Mouse (Mus musculus): ENCODE results near the gene Smg6. TPM values are rescaled to one million over a fixed set of nuclear protein-coding genes. Genes with fewer than 3 reads are reported as not detected.

Smg6 gene
- polyA plus RNA-seq, 1 experiment: 18.7 TPM

DNA sequence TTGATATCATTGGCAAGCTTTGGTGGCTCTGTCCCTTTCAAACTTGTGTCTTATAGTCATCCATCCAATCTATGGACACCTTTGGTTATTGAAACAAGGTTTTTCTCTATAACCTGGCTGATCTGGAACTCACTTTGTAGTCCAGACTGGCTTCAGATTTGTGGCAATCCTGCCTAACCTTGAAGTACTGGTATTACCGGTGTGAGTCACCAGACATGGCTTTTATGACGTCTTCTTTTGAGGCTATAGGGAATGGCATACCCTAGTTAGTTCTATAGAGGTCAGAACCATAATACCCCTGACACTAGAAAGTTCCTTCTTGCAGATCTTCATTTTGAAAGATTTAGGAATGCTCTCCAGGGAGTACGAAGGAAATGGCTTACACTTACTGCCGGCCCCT lies 120.2 kb downstream of the Smg6 start:
- H3K27me3 ChIP-seq (ENCODE audit: control insufficient read depth, insufficient read depth, low read length): no peaks in the 10 kb centered on the region
- H3K4me3 ChIP-seq (ENCODE audit: low read depth, low read length): no peak overlapping the region
- TF ChIP-seq CTCF (IDR thresholded peaks at IDR 0.05; ENCODE audit: extremely low read depth, insufficient read length, insufficient replicate concordance, low read depth, low read length) (no peak), POLR2A (IDR thresholded peaks at IDR 0.05; ENCODE audit: low read depth, low read length) (no peak)
- peaks cover 16% of the 10 kb centered on the region for H3K4me1 ChIP-seq (ENCODE audit: control insufficient read depth, insufficient read depth, insufficient read length, low read length)
- peaks cover 17% of the 10 kb centered on the region for H3K36me3 ChIP-seq (ENCODE audit: control insufficient read depth, insufficient read depth, low read length)
- no peak overlapping the region for H3K27ac ChIP-seq (ENCODE audit: insufficient read depth, low read depth, low read length)
- WGBS: 67% methylated on average over 4 of the region's 4 CpGs

DNA sequence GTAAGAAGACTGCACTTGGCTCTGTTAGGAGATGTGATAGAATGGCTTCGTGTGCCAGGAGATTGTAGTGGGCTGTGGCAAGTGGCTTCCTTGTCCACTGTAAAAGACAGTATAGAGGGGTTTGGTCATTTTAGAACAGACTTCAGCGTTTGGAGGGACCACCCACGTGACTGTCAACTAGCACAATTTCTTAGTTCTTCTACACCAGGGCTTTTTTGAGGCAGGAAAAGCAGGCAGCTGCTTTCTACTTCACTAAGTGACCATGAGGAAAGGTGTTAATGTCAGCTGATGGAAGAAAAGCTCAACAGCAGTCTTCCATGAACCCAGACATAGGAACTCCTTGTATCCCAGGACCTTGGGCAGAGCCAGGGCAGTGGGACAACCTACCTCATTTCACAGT lies 121.0 kb downstream of the Smg6 start:
- Histone ChIP-seq H3K27me3 (ENCODE audit: control insufficient read depth, insufficient read depth, low read length) (no peaks in the 10 kb centered on the region), H3K4me3 (ENCODE audit: low read depth, low read length) (no peak overlapping the region), H3K27ac (ENCODE audit: insufficient read depth, low read depth, low read length) (peak overlapping the region; percentile 43), H3K36me3 (ENCODE audit: control insufficient read depth, insufficient read depth, low read length) (peaks cover 14% of the 10 kb centered on the region), H3K4me1 (ENCODE audit: control insufficient read depth, insufficient read depth, insufficient read length, low read length) (peaks cover 20% of the 10 kb centered on the region)
- WGBS: 70% methylated on average over 3 of the region's 3 CpGs
- no peak for TF ChIP-seq POLR2A (IDR thresholded peaks at IDR 0.05; ENCODE audit: low read depth, low read length)
- TF ChIP-seq CTCF (IDR thresholded peaks at IDR 0.05; ENCODE audit: extremely low read depth, insufficient read length, insufficient replicate concordance, low read depth, low read length): no peak

DNA sequence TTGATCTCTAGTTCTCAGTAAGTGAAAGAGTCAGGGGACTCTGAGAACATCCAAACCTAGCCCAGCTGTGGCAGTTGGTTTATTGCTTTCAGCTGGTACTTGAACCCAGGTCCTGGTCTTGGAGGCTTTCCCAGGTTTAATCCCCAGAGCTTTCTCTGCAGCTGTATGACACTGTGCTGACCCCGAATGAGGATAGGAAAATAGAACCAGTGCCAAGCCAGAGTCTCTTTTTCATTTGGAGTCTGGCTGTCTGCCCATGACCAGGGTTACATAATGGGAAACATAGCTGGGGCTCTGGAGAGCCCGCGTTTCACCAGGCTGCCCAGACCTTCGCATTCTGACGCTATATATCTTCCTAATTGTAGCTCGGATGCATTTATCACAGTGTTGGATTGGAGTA lies 121.4 kb downstream of the Smg6 start:
- TF ChIP-seq POLR2A (IDR thresholded peaks at IDR 0.05; ENCODE audit: low read depth, low read length) (no peak), CTCF (IDR thresholded peaks at IDR 0.05; ENCODE audit: extremely low read depth, insufficient read length, insufficient replicate concordance, low read depth, low read length) (no peak)
- H3K36me3 ChIP-seq (ENCODE audit: control insufficient read depth, insufficient read depth, low read length): peaks cover 10% of the 10 kb centered on the region; the same call in 1 of the 2 replicates
- peaks cover 20% of the 10 kb centered on the region for H3K4me1 ChIP-seq (ENCODE audit: control insufficient read depth, insufficient read depth, insufficient read length, low read length)
- peak overlapping the region; percentile 43 for H3K27ac ChIP-seq (ENCODE audit: insufficient read depth, low read depth, low read length)
- no peaks in the 10 kb centered on the region for H3K27me3 ChIP-seq (ENCODE audit: control insufficient read depth, insufficient read depth, low read length)
- 16% methylated on average over 6 of the region's 6 CpGs for WGBS
- H3K4me3 ChIP-seq (ENCODE audit: low read depth, low read length): no peak overlapping the region

DNA sequence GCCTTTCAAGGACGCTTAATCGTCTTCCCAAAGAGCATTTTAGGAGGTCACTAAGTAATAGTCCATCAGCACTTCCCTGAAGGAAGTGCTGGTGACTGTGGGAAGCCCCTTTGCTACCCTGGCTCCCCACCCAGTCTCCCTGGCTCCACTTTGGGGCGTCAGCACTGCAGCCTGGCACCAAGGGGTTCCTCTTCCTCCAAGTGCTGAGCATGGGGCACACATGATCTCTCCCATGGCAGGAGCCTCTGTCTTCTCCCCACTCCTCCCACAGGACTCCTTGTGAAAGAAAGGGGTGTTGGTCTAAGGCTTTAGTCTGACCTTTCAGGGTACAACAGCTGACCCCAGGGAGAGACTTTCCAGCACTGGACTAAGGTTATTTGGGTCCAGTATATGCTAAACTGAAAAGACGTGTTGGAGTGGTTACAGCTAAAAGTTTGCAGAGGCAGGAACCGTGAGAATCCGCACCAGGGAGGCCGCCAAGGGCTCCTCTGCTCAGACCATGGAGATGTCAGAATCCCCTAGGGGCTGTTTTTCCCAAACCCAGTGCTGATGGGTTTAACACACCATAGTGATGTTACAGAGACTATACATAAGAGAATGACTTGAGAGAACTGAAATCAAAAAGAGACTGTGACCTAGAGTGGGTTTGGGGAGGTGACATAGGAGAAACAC lies 122.2 kb downstream of the Smg6 start:
- Histone ChIP-seq H3K4me1 (ENCODE audit: control insufficient read depth, insufficient read depth, insufficient read length, low read length) (peaks cover 20% of the 10 kb centered on the region), H3K4me3 (ENCODE audit: low read depth, low read length) (no peak overlapping the region), H3K27ac (ENCODE audit: insufficient read depth, low read depth, low read length) (peak overlapping the region; percentile 49), H3K36me3 (ENCODE audit: control insufficient read depth, insufficient read depth, low read length) (peaks cover 9% of the 10 kb centered on the region; the same call in 1 of the 2 replicates), H3K27me3 (ENCODE audit: control insufficient read depth, insufficient read depth, low read length) (no peaks in the 10 kb centered on the region)
- WGBS: 72% methylated on average over 7 of the region's 7 CpGs
- no peak for TF ChIP-seq CTCF (IDR thresholded peaks at IDR 0.05; ENCODE audit: extremely low read depth, insufficient read length, insufficient replicate concordance, low read depth, low read length)
- no peak for TF ChIP-seq POLR2A (IDR thresholded peaks at IDR 0.05; ENCODE audit: low read depth, low read length)

DNA sequence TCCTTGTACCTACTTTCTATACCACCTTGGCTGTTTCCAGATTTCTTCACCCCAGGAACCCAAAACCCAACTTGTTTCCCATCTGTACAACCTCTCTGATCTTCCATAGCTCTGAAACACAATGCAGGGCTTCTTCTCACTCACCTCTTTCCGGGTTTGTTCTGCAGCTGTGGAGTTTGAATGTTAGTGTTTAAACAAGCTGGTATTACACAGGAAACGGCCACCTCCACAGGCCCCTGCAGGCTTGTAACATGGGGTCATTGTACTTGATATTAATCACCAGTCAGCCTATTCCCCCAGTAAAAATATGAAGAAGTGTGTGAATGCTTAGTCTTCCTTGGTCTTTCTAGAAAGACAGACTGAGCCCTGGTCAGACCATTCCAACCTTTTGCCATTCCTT lies 123.5 kb downstream of the Smg6 start:
- H3K4me3 ChIP-seq (ENCODE audit: low read depth, low read length): no peak overlapping the region
- H3K27ac ChIP-seq (ENCODE audit: insufficient read depth, low read depth, low read length): no peak overlapping the region
- peaks cover 8% of the 10 kb centered on the region for H3K36me3 ChIP-seq (ENCODE audit: control insufficient read depth, insufficient read depth, low read length)
- peaks cover 20% of the 10 kb centered on the region for H3K4me1 ChIP-seq (ENCODE audit: control insufficient read depth, insufficient read depth, insufficient read length, low read length)
- no peak for TF ChIP-seq POLR2A (IDR thresholded peaks at IDR 0.05; ENCODE audit: low read depth, low read length)
- no peak for TF ChIP-seq CTCF (IDR thresholded peaks at IDR 0.05; ENCODE audit: extremely low read depth, insufficient read length, insufficient replicate concordance, low read depth, low read length)
- 15% methylated on average over 2 of the region's 2 CpGs for WGBS
- H3K27me3 ChIP-seq (ENCODE audit: control insufficient read depth, insufficient read depth, low read length): no peaks in the 10 kb centered on the region

DNA sequence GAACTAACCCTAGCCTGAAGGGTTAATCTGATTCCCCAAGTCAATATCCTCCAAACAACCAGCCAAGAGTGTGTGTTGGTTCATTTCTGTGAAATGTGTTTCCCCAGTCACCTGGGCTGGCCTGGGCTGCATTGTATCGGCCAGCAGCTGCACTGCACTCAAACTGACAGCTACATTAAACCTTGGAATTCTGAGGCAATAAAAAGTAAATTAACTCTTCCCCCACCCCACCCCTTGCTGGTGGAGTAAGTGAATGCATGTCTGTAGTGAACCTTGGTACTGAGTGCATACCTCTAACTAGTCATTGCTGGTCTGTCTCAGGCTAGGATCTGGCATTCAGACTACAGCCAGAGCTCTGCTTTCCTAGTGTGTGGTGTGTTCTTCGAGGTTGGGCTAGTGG lies 124.2 kb downstream of the Smg6 start:
- peaks cover 20% of the 10 kb centered on the region for H3K4me1 ChIP-seq (ENCODE audit: control insufficient read depth, insufficient read depth, insufficient read length, low read length)
- no peaks in the 10 kb centered on the region for H3K27me3 ChIP-seq (ENCODE audit: control insufficient read depth, insufficient read depth, low read length)
- H3K36me3 ChIP-seq (ENCODE audit: control insufficient read depth, insufficient read depth, low read length): peaks cover 7% of the 10 kb centered on the region
- WGBS: 18% methylated on average over 2 of the region's 2 CpGs
- H3K4me3 ChIP-seq (ENCODE audit: low read depth, low read length): no peak overlapping the region
- no peak overlapping the region for H3K27ac ChIP-seq (ENCODE audit: insufficient read depth, low read depth, low read length)
- TF ChIP-seq CTCF (IDR thresholded peaks at IDR 0.05; ENCODE audit: extremely low read depth, insufficient read length, insufficient replicate concordance, low read depth, low read length) (no peak), POLR2A (IDR thresholded peaks at IDR 0.05; ENCODE audit: low read depth, low read length) (no peak)

DNA sequence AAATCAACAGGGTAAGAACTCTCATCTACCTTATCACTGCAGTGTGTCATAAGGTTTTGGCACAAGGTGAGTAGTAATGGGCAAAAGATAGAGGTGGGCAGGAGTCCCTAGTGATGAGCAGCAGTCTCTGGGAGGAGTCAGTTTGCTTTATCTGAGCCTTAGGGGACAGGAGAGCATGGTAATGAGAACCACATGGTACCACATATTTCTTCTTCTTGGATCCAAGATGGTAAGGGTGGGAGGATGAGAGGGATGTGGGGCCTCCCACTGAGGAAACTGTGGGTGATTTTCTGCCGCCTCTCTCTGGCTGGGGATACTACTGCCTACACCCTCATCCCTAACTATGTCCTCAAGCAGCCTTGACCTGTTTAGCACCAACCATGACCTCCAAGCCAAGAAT lies 125.6 kb downstream of the Smg6 start:
- Histone ChIP-seq H3K27me3 (ENCODE audit: control insufficient read depth, insufficient read depth, low read length) (no peaks in the 10 kb centered on the region), H3K4me3 (ENCODE audit: low read depth, low read length) (no peak overlapping the region), H3K36me3 (ENCODE audit: control insufficient read depth, insufficient read depth, low read length) (peaks cover 3% of the 10 kb centered on the region; the same call in 1 of the 2 replicates), H3K4me1 (ENCODE audit: control insufficient read depth, insufficient read depth, insufficient read length, low read length) (peaks cover 20% of the 10 kb centered on the region), H3K27ac (ENCODE audit: insufficient read depth, low read depth, low read length) (peak overlapping the region; percentile 36)
- TF ChIP-seq POLR2A (IDR thresholded peaks at IDR 0.05; ENCODE audit: low read depth, low read length) (no peak), CTCF (IDR thresholded peaks at IDR 0.05; ENCODE audit: extremely low read depth, insufficient read length, insufficient replicate concordance, low read depth, low read length) (no peak)
- WGBS: 75% methylated on average over 1 of the region's 1 CpGs
